Mouse (Mus musculus): ENCODE measurements around the gene Cenpi. TPM values are rescaled to one million over a fixed set of nuclear protein-coding genes. Genes with fewer than 3 reads are reported as not detected.
A peak's percentile ranks its signal among the peaks of the same experiment; 100 is the strongest.
"Not testable (repeated sequence)": the region's sequence is repeated elsewhere in the genome, so short reads cannot be mapped to it uniquely, and the experiment has no call there.

Cenpi gene
- 23.8 and 26.8 TPM in 2 replicates for total RNA-seq (2017)

GRCm38 (mm10) chrX:134307534-134308274, at the start of gene Cenpi:
TSS of gene Cenpi (plus strand) at chrX:134308084.
- peak; percentile 99 for ATAC-seq (replicated peaks in 1 of 2; ENCODE audit: insufficient read depth in 1 of 2, low FRiP score in 2 of 2, low TSS enrichment in 1 of 2, low read depth in 1 of 2, poor library complexity in 2 of 2, severe bottlenecking in 2 of 2)

DNA sequence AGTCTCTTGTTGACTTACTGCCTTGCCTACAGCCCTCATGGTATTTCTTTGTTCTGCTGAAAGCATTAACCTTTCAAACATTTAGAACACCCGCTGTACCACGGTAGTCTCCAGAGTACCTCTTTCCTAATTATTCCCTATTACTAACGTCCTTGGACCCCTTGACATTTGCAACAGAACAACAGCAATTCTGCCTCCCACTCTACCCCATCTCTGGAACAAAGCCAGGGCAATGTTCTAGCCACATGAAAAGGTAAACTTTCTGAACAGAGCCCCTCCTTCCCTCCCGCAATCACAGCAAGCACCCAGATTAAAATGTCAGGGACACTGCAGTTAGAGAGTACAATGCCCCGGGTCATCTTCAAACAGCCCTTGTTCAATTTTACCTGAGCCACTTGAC, 46.7 kb upstream of the Cenpi start:
- no peak for ATAC-seq (replicated peaks in 1 of 2; ENCODE audit: insufficient read depth in 1 of 2, low FRiP score in 2 of 2, low TSS enrichment in 1 of 2, low read depth in 1 of 2, poor library complexity in 2 of 2, severe bottlenecking in 2 of 2)

DNA sequence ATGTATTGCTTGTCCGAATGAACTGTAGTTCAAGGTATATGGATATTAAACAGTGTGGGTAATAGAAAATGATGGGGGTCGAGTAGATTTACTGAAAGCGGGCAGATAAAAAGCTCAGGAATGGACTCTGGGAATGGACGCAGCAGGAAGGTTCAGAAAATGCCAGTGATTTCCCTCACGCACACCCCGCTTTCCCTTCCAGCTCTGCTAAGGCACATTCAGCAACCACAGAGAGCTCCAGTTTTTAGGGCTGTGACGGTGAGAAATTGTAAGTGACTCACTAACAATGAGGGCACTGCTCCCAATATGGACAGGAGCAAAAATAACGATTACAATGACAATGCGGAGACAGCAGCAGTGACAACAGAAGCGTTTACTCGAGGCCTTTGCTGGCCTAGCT, 45.8 kb upstream of the Cenpi start:
- no peak for ATAC-seq (replicated peaks in 1 of 2; ENCODE audit: insufficient read depth in 1 of 2, low FRiP score in 2 of 2, low TSS enrichment in 1 of 2, low read depth in 1 of 2, poor library complexity in 2 of 2, severe bottlenecking in 2 of 2)

DNA sequence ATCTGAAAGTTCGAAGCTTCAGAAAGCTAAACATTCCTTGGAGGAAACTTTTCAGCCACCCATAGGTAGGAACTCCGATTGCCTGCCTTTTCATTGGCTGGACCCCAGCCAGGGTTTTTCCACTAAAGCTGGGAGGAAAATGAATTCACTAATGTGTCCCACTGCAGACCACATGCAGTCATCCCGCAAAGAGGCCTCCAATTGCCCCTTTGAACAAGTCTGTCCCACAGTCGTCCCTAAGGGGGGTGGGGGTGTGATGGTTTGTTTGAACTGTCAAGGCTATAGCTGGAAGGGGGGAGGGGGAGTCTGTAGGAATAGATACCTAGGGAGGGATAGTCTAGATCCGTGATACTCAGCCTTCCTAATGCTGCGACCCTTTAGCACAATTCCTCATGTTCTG, 32.2 kb upstream of the Cenpi start:
- no peak for ATAC-seq (replicated peaks in 1 of 2; ENCODE audit: insufficient read depth in 1 of 2, low FRiP score in 2 of 2, low TSS enrichment in 1 of 2, low read depth in 1 of 2, poor library complexity in 2 of 2, severe bottlenecking in 2 of 2)

DNA sequence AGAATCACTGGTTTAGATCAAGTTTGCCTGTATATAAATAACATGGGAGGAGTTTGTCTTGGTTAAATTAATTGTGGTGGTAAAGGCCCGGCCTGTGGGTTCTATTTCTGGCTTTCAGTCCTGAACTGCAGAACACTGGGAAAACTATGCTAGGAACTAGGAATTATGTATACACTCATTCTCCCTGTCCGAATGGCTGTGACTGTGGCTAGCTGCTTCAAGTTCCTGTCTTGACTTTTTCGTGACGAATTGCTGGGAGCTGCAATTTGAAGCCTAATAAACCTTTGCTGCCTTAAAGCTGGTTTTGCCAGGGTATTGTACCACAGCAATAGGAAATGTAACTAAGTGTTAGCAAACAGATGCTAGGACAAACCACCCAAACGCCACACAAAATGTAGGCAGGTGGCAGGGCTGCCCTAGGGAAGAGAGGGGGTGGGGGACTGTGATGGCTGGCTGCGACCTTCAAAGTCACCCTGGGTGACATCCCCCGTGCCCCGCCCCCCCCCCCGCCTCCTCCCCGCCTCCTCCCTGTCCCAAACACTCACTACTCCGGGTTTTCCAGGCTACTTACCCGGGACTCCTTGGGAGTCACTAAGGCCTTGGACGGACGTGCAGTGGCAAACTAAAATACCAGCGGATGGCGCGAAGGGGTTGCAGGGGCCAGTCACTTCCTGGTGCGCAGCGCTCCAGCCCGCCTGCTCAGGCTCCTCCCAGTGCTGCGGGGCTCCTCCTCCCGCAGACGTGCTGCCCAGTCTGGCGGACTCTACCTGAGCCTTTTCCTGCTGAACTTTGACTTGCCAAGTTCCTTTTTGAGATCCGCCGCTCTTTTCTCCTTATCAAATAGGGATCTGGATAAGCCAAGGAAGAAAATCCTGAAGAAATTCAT, 31.4 kb upstream of the Cenpi start, which contains the start of gene Trmt2b:
Gene Trmt2b, minus strand, starts transcription at position 710 of the 886 bp plus-strand sequence.
- peak; percentile 94 to 98 for ATAC-seq (replicated peaks in 1 of 2; ENCODE audit: insufficient read depth in 1 of 2, low FRiP score in 2 of 2, low TSS enrichment in 1 of 2, low read depth in 1 of 2, poor library complexity in 2 of 2, severe bottlenecking in 2 of 2)

- no peak for ATAC-seq (replicated peaks in 1 of 2; ENCODE audit: insufficient read depth in 1 of 2, low FRiP score in 2 of 2, low TSS enrichment in 1 of 2, low read depth in 1 of 2, poor library complexity in 2 of 2, severe bottlenecking in 2 of 2)
Observed at GRCm38 (mm10) chrX:134280531-134280930, 27.4 kb upstream of the Cenpi start.

DNA sequence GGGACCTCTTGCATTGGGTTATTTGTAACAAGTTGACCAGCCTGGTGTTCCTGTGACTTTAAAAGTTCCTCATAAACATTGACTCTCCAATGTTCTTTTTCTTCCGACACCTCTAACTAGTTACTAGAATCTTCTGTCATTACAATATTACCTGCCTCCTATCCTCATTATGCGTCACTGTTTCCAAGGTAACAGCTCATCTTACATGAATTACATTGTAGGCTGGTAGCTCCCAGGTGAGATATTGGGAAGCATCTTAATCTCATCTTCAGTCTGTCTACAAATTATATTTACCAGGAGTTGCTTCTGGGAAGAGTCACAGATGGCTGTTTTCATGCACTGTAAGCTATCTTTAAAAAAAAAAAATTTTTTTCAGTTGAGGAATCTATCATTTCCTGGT, 22.8 kb upstream of the Cenpi start:
- no peak for ATAC-seq (replicated peaks in 1 of 2; ENCODE audit: insufficient read depth in 1 of 2, low FRiP score in 2 of 2, low TSS enrichment in 1 of 2, low read depth in 1 of 2, poor library complexity in 2 of 2, severe bottlenecking in 2 of 2)

DNA sequence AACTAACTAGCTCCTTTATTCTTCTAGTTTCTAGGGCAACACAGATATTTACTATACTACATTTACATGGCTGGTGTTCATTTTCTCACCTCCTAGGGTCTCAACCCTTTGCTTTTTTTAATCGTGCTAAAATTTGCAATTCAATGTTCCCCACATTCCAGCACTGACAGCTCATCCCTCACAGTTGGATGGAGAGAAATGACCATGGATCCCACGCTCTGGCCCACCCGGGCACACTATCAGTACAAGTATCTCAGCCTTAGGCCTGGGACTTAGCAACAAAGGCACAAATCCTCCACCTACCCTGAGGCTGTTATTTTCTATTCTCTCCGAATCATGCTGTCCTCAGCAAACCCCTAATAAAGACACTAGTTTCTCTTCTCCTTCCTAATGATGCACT, 22.1 kb upstream of the Cenpi start:
- no peak for ATAC-seq (replicated peaks in 1 of 2; ENCODE audit: insufficient read depth in 1 of 2, low FRiP score in 2 of 2, low TSS enrichment in 1 of 2, low read depth in 1 of 2, poor library complexity in 2 of 2, severe bottlenecking in 2 of 2)

DNA sequence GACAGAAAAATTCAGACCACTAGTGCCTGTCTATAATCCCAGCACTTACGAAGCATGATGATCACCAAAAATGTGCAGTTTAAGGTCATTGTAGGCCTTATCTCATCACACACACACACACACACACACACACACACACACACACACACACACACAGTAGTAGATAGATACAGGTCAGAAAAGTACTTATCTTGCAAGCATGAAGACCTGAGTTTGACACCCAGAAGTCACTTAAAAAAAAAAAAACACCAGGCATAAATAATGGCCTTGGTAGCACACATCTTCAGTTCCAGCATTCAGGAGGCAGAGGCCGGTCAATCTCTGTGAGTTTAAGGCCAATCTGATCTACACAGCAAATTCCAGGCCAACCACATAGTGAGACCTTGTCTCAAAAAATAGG, 20.6 kb upstream of the Cenpi start:
- ATAC-seq (replicated peaks in 1 of 2; ENCODE audit: insufficient read depth in 1 of 2, low FRiP score in 2 of 2, low TSS enrichment in 1 of 2, low read depth in 1 of 2, poor library complexity in 2 of 2, severe bottlenecking in 2 of 2), result no peak

- peak; percentile 38 to 53; a peak in 2 of 4 replicates for ATAC-seq (replicated peaks in 1 of 2; ENCODE audit: insufficient read depth in 1 of 2, low FRiP score in 2 of 2, low TSS enrichment in 1 of 2, low read depth in 1 of 2, poor library complexity in 2 of 2, severe bottlenecking in 2 of 2)
Observed at GRCm38 (mm10) chrX:134296301-134296700, 11.6 kb upstream of the Cenpi start.

GRCm38 (mm10) chrX:134296737-134297136, 11.1 kb upstream of the Cenpi start:
- no peak for ATAC-seq (replicated peaks in 1 of 2; ENCODE audit: insufficient read depth in 1 of 2, low FRiP score in 2 of 2, low TSS enrichment in 1 of 2, low read depth in 1 of 2, poor library complexity in 2 of 2, severe bottlenecking in 2 of 2)

DNA sequence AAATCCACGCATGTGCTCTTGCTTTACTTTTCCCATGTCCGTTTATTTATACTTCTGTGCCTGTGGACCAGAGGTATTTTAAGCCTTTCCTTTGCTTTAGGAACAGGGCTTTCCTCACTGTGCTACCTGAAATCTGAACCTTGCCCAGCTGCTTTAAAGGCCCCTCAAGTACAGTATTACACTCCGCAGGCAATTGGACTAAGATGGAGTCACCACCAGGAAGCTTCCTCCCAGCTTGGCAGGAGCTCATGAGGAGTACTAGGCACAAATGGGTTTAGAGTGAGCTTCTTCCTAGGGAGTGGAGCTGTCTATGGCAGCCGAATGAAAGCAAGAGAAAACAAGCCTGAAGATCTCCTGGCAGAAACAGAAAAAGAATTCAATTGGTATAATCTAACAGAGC, 10.7 kb upstream of the Cenpi start:
- ATAC-seq (replicated peaks in 1 of 2; ENCODE audit: insufficient read depth in 1 of 2, low FRiP score in 2 of 2, low TSS enrichment in 1 of 2, low read depth in 1 of 2, poor library complexity in 2 of 2, severe bottlenecking in 2 of 2), result no peak

- ATAC-seq (replicated peaks in 1 of 2; ENCODE audit: insufficient read depth in 1 of 2, low FRiP score in 2 of 2, low TSS enrichment in 1 of 2, low read depth in 1 of 2, poor library complexity in 2 of 2, severe bottlenecking in 2 of 2), result no peak
Observed at GRCm38 (mm10) chrX:134300219-134300618, 7.7 kb upstream of the Cenpi start.

GRCm38 (mm10) chrX:134303287-134303686, 4.6 kb upstream of the Cenpi start:
- ATAC-seq (replicated peaks in 1 of 2; ENCODE audit: insufficient read depth in 1 of 2, low FRiP score in 2 of 2, low TSS enrichment in 1 of 2, low read depth in 1 of 2, poor library complexity in 2 of 2, severe bottlenecking in 2 of 2), result no peak

DNA sequence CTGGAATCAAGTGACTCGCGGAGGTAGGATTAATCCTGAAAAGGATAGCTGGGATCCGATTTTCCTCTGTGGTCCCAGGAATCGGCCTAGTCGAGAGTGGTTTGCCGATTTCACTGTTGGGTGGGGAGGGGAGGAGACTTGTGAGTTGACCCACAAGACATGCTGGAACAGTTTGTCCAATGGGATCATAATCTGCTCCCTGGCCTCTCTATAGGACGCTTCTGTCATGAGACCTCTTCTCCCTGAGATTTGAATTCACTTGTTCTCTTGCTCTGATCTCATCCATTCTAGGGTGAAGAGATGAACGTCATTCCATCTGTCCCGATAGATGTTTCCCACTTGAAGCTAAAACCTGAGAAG, 371 bp downstream of the Cenpi start:
- peak in 1 of 2 experiments; percentile 16; a peak in 1 of 4 replicates for ATAC-seq (replicated peaks in 1 of 2; ENCODE audit: insufficient read depth in 1 of 2, low FRiP score in 2 of 2, low TSS enrichment in 1 of 2, low read depth in 1 of 2, poor library complexity in 2 of 2, severe bottlenecking in 2 of 2)

DNA sequence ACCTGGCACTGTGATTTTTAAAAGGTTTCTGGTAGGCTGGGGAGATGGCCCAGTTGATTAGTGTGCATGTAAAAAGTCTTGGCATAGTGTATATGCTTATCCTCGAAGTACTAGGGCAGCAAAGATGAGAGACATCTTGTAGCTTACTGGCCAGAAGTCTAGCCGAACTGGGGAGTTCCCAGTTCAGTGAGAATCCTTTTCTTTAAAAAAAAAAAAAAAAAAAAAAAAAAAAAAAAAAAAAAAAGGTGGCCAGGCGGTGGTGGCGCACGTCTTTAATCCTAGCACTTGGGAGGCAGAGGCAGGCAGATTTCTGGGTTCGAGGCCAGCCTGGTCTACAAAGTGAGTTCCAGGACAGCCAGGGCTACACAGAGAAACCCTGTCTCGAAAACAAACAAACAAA, 3.3 kb downstream of the Cenpi start:
- ATAC-seq (replicated peaks in 1 of 2; ENCODE audit: insufficient read depth in 1 of 2, low FRiP score in 2 of 2, low TSS enrichment in 1 of 2, low read depth in 1 of 2, poor library complexity in 2 of 2, severe bottlenecking in 2 of 2), result not testable (repeated sequence)

- no peak for ATAC-seq (replicated peaks in 1 of 2; ENCODE audit: insufficient read depth in 1 of 2, low FRiP score in 2 of 2, low TSS enrichment in 1 of 2, low read depth in 1 of 2, poor library complexity in 2 of 2, severe bottlenecking in 2 of 2)
Observed at GRCm38 (mm10) chrX:134319153-134319932, 11.5 kb downstream of the Cenpi start.

- ATAC-seq (replicated peaks in 1 of 2; ENCODE audit: insufficient read depth in 1 of 2, low FRiP score in 2 of 2, low TSS enrichment in 1 of 2, low read depth in 1 of 2, poor library complexity in 2 of 2, severe bottlenecking in 2 of 2), result no peak
Observed at GRCm38 (mm10) chrX:134333280-134333679, 25.4 kb downstream of the Cenpi start.

Data from hematopoietic stem cell, adult 5-6 weeks (primary cell).